Mouse (Mus musculus): ENCODE data around the gene Obox8.

Obox8 gene
- long read RNA-seq, experiment 1: 0 reads
- long read RNA-seq, experiment 2: 0 reads

- intact Hi-C loops (cut with DNase I): no loop called here
Measured at GRCm38 (mm10) chr7:14333457-14333856, at the start of gene Obox8. TSS of gene Obox8 (minus strand) at chr7:14333557.

GRCm38 (mm10) chr7:14317209-14317608 lies 16.1 kb downstream of the Obox8 start:
- intact Hi-C loops (cut with DNase I): no loop called here

- intact Hi-C loops (cut with DNase I): no loop called here
Measured at GRCm38 (mm10) chr7:14308671-14309070, 24.7 kb downstream of the Obox8 start.

GRCm38 (mm10) chr7:14307571-14307970 lies 25.8 kb downstream of the Obox8 start:
- intact Hi-C loops (cut with DNase I): no loop called here
